Mouse (Mus musculus): ENCODE results near the gene Otof.

DNA sequence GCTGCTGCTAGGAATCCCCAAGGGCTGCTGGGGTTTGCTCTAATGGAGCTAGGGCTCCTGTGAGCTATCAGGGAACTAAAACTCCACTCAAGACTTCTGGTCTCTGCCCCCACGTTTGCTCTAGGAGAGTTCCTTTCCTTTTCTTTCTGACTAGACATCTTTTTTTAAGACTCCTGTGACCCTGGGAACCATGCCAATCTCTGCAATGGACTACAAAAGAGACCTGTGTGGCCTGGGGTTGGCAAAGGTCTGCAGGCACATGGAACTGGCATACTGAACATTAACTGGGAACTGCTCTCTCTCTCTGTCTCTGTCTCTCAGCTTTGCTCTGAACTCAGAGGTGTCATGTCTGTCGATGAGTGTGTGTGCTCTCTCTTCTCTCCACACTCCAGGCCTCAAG is 46.4 kb downstream of the Otof start:
- no peak for TF ChIP-seq CTCF (IDR thresholded peaks at IDR 0.05; ENCODE audit: control insufficient read depth, insufficient read depth, insufficient replicate concordance, low read depth, low read length)
- no peak for TF ChIP-seq POLR2A (IDR thresholded peaks at IDR 0.05; ENCODE audit: control insufficient read depth, low read depth, low read length)
